ENCODE assay signal across 29 mouse cellular contexts in the genomic region with DNA sequence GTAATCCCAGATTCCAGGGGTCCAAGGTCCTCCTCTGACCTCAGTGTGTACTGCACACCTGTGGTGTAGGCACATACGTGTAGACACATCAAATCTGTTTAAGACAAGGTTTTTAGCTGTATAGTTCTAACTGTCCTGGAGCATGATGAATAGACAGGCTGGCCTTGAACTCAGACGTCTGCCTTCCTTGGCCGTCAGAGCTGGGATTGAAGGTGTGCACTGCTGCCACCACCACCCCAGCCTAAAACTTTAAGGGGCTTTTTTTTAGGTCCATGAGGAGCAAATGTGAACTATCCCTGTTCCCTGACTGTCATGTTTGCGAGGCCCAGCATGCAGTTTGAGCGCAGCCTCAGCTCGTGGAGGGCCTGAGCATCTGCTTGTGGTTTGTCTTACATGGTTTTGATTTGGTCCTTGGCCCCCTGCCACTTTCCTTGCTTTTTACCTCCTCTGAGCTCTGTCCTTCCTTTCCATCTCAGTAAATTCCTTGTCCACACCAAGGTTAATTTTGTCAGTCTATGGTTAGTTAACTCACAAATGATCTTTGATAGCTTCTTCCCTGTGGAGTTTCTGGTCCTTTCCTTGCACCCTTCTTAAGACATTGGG.
A peak's percentile ranks its signal among the peaks of the same experiment; 100 is the strongest.
DNase-seq lines count a peak whose midpoint lies in the region; ATAC-seq lines count a peak whose summit lies in the region.
"Had no signal": no experiment of that assay in that cellular context is flagged by ENCODE, and none has a peak within 500 bp of the region (broad histone marks: within the 10 kb centered on the region; RNA-seq: fewer than 3 reads in every experiment).

No protein-coding gene starts in this region.

- no peak overlapping the region for H3K4me3 ChIP-seq in embryonic facial prominence, embryonic 11.5 days (ENCODE audit: low read depth, low read length)
- no peak overlapping the region for H3K4me3 ChIP-seq in embryonic facial prominence, embryonic 10.5 days
- no peak overlapping the region for H3K4me3 ChIP-seq in liver, embryonic 11.5 days (ENCODE audit: low read depth, low read length)
- H3K4me3 ChIP-seq: forebrain, embryonic 13.5 days; hindbrain, embryonic 13.5 days; limb, embryonic 12.5 days; liver, embryonic 12.5 days had no signal

- H3K4me2 ChIP-seq in embryonic facial prominence, embryonic 11.5 days (ENCODE audit: low read depth, low read length) = no peak overlapping the region
- H3K4me2 ChIP-seq in liver, embryonic 11.5 days = no peak overlapping the region
- H3K4me2 ChIP-seq: forebrain, embryonic 13.5 days; heart, embryonic 11.5 days; hindbrain, embryonic 13.5 days; limb, embryonic 12.5 days; liver, embryonic 12.5 days; midbrain, embryonic 11.5 days had no signal

- H3K9ac ChIP-seq in embryonic facial prominence, embryonic 11.5 days (replicated peaks; ENCODE audit: low read length) = no peak overlapping the region
- H3K9ac ChIP-seq in liver, embryonic 11.5 days (ENCODE audit: low read depth, low read length) = no peak overlapping the region
- H3K9ac ChIP-seq: forebrain, embryonic 13.5 days; hindbrain, embryonic 13.5 days; limb, embryonic 12.5 days; liver, embryonic 12.5 days; liver, postnatal 0 days had no signal

- no peak for ATAC-seq in embryonic facial prominence, embryonic 11.5 days (replicated peaks; ENCODE audit: insufficient number of reproducible peaks, low FRiP score, low TSS enrichment, low read depth)
- ATAC-seq in liver, embryonic 11.5 days (replicated peaks; ENCODE audit: low FRiP score) = no peak
- ATAC-seq: activated CD4-positive, CD25-positive, alpha-beta regulatory T cell, adult 4 months; intestine, embryonic 16.5 days; liver, embryonic 12.5 days; liver, postnatal 0 days; midbrain, embryonic 16.5 days had no signal

- peak; percentile 43 for DNase-seq in embryonic facial prominence, embryonic 11.5 days (ENCODE audit: low spot score)
- no peak for DNase-seq in embryonic facial prominence, embryonic 10.5 days (ENCODE audit: low spot score)
- DNase-seq in adrenal gland, adult 8-10 months = peak; percentile 42
- DNase-seq in adrenal gland, postnatal 36 days = peak; percentile 52 to 67
- no peak for DNase-seq in heart, postnatal 14 days
- DNase-seq in liver, embryonic 11.5 days (ENCODE audit: low spot score) = no peak
- DNase-seq in adipocyte (ENCODE audit: low spot score) = no peak
- DNase-seq: B cell, adult 2 months; cerebellum, adult 18-20 months; cerebellum, postnatal 25 days; gastrocnemius, postnatal 14 days; heart, adult 11 months; heart, postnatal 4 days; kidney, adult 8-10 months; kidney, postnatal 4 days; liver, postnatal 0 days; lung, postnatal 36 days; right cerebral cortex, postnatal 25 days; thymus, postnatal 14 days had no signal

- no peaks in the 10 kb centered on the region for H3K9me3 ChIP-seq in embryonic facial prominence, embryonic 11.5 days (replicated peaks; ENCODE audit: control insufficient read depth, low read length)
- H3K9me3 ChIP-seq in embryonic facial prominence, embryonic 10.5 days = no peaks in the 10 kb centered on the region
- H3K9me3 ChIP-seq in liver, embryonic 11.5 days (ENCODE audit: control insufficient read depth, low read length) = no peaks in the 10 kb centered on the region
- H3K9me3 ChIP-seq: forebrain, embryonic 13.5 days; hindbrain, embryonic 13.5 days; limb, embryonic 12.5 days; liver, embryonic 12.5 days had no signal

- WGBS in embryonic facial prominence, embryonic 11.5 days = 46% methylated on average over 6 of the region's 6 CpGs
- 70% methylated on average over 6 of the region's 6 CpGs for WGBS in embryonic facial prominence, embryonic 10.5 days
- WGBS in liver, embryonic 11.5 days = 84% methylated on average over 6 of the region's 6 CpGs

- H3K27me3 ChIP-seq in embryonic facial prominence, embryonic 11.5 days (ENCODE audit: control insufficient read depth, insufficient read depth, low read length) = no peaks in the 10 kb centered on the region
- H3K27me3 ChIP-seq in embryonic facial prominence, embryonic 10.5 days (replicated peaks; ENCODE audit: low read depth, poor library complexity, severe bottlenecking) = no peaks in the 10 kb centered on the region
- no peaks in the 10 kb centered on the region for H3K27me3 ChIP-seq in liver, embryonic 11.5 days (replicated peaks; ENCODE audit: control insufficient read depth, insufficient read depth, low read length)
- H3K27me3 ChIP-seq: forebrain, embryonic 13.5 days; hindbrain, embryonic 13.5 days; liver, embryonic 12.5 days had no signal

- H3K4me1 ChIP-seq in embryonic facial prominence, embryonic 11.5 days (ENCODE audit: control insufficient read depth, insufficient read depth, low read length) = no peaks in the 10 kb centered on the region; the same call in 1 of the 2 replicates
- H3K4me1 ChIP-seq in embryonic facial prominence, embryonic 10.5 days = peaks cover 66% of the 10 kb centered on the region
- H3K4me1 ChIP-seq in liver, embryonic 11.5 days (replicated peaks; ENCODE audit: control insufficient read depth, insufficient read depth, low read length) = peaks cover 6% of the 10 kb centered on the region

- intact Hi-C loops in heart, postnatal 14 days (cut with DNase I) = no loop called here

- H3K36me3 ChIP-seq in embryonic facial prominence, embryonic 11.5 days (replicated peaks; ENCODE audit: control insufficient read depth, insufficient read depth, low read depth, low read length) = no peaks in the 10 kb centered on the region
- H3K36me3 ChIP-seq in embryonic facial prominence, embryonic 10.5 days (replicated peaks) = no peaks in the 10 kb centered on the region
- no peaks in the 10 kb centered on the region for H3K36me3 ChIP-seq in liver, embryonic 11.5 days (ENCODE audit: control insufficient read depth, insufficient read depth, low read length)
- H3K36me3 ChIP-seq: hindbrain, embryonic 13.5 days; limb, embryonic 12.5 days; liver, embryonic 12.5 days had no signal

- H3K27ac ChIP-seq in embryonic facial prominence, embryonic 11.5 days (replicated peaks; ENCODE audit: low read depth, low read length) = no peak overlapping the region
- H3K27ac ChIP-seq in embryonic facial prominence, embryonic 10.5 days (replicated peaks) = no peak overlapping the region
- no peak overlapping the region for H3K27ac ChIP-seq in liver, embryonic 11.5 days (ENCODE audit: low read depth, low read length)
- H3K27ac ChIP-seq: forebrain, embryonic 13.5 days; hindbrain, embryonic 13.5 days; kidney, postnatal 0 days; limb, embryonic 12.5 days; liver, embryonic 12.5 days had no signal

Comparison
In these comparisons a context has a peak if more than half of its experiments do, and no peak if none do; other contexts are left out.
1. DNase-seq: peak in embryonic facial prominence, embryonic 11.5 days (single experiment), adrenal gland, adult 8-10 months (single experiment) and adrenal gland, postnatal 36 days (2 of 2); none in embryonic facial prominence, embryonic 10.5 days (single experiment), heart, postnatal 14 days (0 of 2), liver, embryonic 11.5 days (single experiment) and adipocyte (single experiment).